Mouse (Mus musculus): ENCODE measurements at regions not wholly inside any gene's neighbourhood (a gene's known extent, or its start where the extent isn't known, plus 50 kb on each side); places are given as distances from the start of the nearest gene placed in this dataset.

GRCm38 (mm10) chr7:133521936-133522335 lies 80.0 kb downstream of the Tex36 start:
- no peak for DNase-seq

GRCm38 (mm10) chr7:133518926-133519325 lies 83.0 kb downstream of the Tex36 start:
- no peak for DNase-seq

- DNase-seq: no peak
Observed at GRCm38 (mm10) chr7:133517576-133517975, 84.4 kb downstream of the Tex36 start.

GRCm38 (mm10) chr7:133510926-133511325 lies 91.0 kb downstream of the Tex36 start:
- peak; percentile 35 for DNase-seq

GRCm38 (mm10) chr7:133509486-133509885 lies 92.5 kb downstream of the Tex36 start:
- DNase-seq: no peak

GRCm38 (mm10) chr7:133508370-133509012 lies 93.5 kb downstream of the Tex36 start:
- DNase-seq: peak; percentile 17

GRCm38 (mm10) chr7:133505628-133506027 lies 96.3 kb downstream of the Tex36 start:
- no peak for DNase-seq

- no peak for DNase-seq
Observed at GRCm38 (mm10) chr7:133503946-133504345, 98.0 kb downstream of the Tex36 start.

- no peak for DNase-seq
Observed at GRCm38 (mm10) chr7:133502731-133503130, 99.2 kb downstream of the Tex36 start.

- no peak for DNase-seq
Observed at GRCm38 (mm10) chr7:133497551-133497950, 104.4 kb downstream of the Tex36 start.

- no peak for DNase-seq
Observed at GRCm38 (mm10) chr7:133494982-133495550, 106.9 kb downstream of the Tex36 start.

- DNase-seq: peak; percentile 31
Observed at GRCm38 (mm10) chr7:133494256-133494981, 107.5 kb downstream of the Tex36 start.

- no peak for DNase-seq
Observed at GRCm38 (mm10) chr7:133492626-133493025, 109.3 kb downstream of the Tex36 start.

GRCm38 (mm10) chr7:133487887-133488630 lies 113.9 kb downstream of the Tex36 start:
- DNase-seq: no peak

- DNase-seq: no peak
Observed at GRCm38 (mm10) chr7:133484430-133484841, 117.5 kb downstream of the Tex36 start.

- no peak for DNase-seq
Observed at GRCm38 (mm10) chr7:133481529-133481928, 120.4 kb downstream of the Tex36 start.

- no peak for DNase-seq
Observed at GRCm38 (mm10) chr7:133479679-133480078, 122.3 kb downstream of the Tex36 start.

GRCm38 (mm10) chr7:133477933-133478332 lies 124.0 kb downstream of the Tex36 start:
- DNase-seq: no peak

GRCm38 (mm10) chr7:133477221-133477620 lies 124.7 kb downstream of the Tex36 start:
- DNase-seq: no peak

GRCm38 (mm10) chr7:133471706-133472105 lies 130.3 kb downstream of the Tex36 start:
- no peak for DNase-seq

- no peak for DNase-seq
Observed at GRCm38 (mm10) chr7:133470620-133470958, 131.4 kb downstream of the Tex36 start.

GRCm38 (mm10) chr7:133469952-133470619 lies 131.9 kb downstream of the Tex36 start:
- no peak for DNase-seq

- no peak for DNase-seq
Observed at GRCm38 (mm10) chr7:133469106-133469505, 132.9 kb downstream of the Tex36 start.
